Mouse (Mus musculus): ENCODE results near the gene Opn3.

Opn3 gene

GRCm38 (mm10) chr1:175671626-175672025, 20.9 kb downstream of the Opn3 start:
- POLR2A ChIA-PET: interaction anchor here in 1 of 4 experiments (1.2 kb wide), 1 partner anchor 21 kb away, joined by 4 read pairs; the partner anchor contains the start of genes Chml and Opn3
- CTCF ChIA-PET: interaction anchor here in 2 of 4 experiments (0.5 to 0.7 kb wide), 3 partner anchors 82 to 630 kb away, joined by 3 read pairs; no protein-coding TSS in a partner anchor

DNA sequence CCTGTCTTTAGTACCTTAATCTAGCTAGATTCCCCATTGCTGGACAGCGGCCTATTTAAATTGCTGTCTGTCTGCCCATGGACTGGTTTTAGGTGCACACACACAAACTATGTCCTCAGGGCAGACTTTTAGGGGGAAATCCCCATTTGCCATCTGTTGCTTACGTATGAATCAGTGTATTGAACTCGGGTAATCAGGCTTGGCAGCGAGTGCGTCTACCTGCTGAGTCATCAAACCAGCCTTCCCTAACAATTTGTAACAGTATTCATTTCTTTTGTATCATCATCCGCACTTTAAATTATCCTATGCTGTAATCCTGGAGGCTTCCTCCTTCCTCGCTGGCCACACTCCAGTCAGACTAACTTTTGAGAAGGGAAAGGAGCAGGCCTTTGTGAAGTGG, 22.5 kb downstream of the Opn3 start:
- ChIA-PET CTCF (interaction anchor here in 2 of 4 experiments (0.7 to 1.0 kb wide), 3 partner anchors 28 to 539 kb away, joined by 3 to 5 read pairs (median 3); no protein-coding TSS in a partner anchor), POLR2A (interaction anchor here in 1 of 4 experiments (1.3 kb wide), 1 partner anchor 23 kb away, joined by 7 read pairs; the partner anchor contains the start of genes Chml and Opn3)

GRCm38 (mm10) chr1:175669456-175669855, 23.1 kb downstream of the Opn3 start:
- ChIA-PET CTCF (interaction anchor here in 2 of 4 experiments (0.7 to 1.0 kb wide), 4 partner anchors 28 to 539 kb away, joined by 3 to 5 read pairs (median 3); no protein-coding TSS in a partner anchor), POLR2A (interaction anchor here in 2 of 4 experiments (0.5 to 1.3 kb wide), 3 partner anchors 23 to 42 kb away, joined by 3 to 7 read pairs (median 3); partner anchors contain the start of genes Chml (in 1 of the 2) and Opn3 (in 1 of the 2))

GRCm38 (mm10) chr1:175668666-175669405, 23.7 kb downstream of the Opn3 start:
- POLR2A ChIA-PET: interaction anchor here in 2 of 4 experiments (0.5 to 1.3 kb wide), 3 partner anchors 24 to 41 kb away, joined by 3 to 7 read pairs (median 3); partner anchors contain the start of genes Chml (in 1 of the 2) and Opn3 (in 1 of the 2)
- CTCF ChIA-PET: interaction anchor here in 1 of 4 experiments (0.7 to 1.0 kb wide), 3 partner anchors 126 to 540 kb away, joined by 3 to 5 read pairs (median 3); no protein-coding TSS in a partner anchor

DNA sequence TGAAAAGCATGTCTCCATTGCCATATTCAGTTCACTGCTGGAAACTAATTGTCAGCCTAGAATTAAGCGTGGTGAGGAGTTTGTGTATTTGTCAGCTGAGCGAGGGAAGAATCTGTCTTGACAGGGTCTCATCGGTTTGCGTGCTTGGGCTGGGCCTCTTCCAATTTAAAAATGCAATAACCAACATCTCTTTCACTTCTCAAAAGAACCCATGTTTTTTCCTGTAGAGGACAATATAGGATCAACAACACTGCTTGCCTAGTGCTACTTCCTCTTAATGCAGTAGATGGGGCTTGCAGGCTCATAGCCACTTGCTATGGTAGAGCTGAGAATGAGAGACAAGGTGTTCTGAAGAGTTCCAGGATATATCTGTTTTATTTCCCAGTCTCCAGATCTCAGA, 32.7 kb downstream of the Opn3 start:
- ChIA-PET CTCF (no interaction called here), POLR2A (no interaction called here)

DNA sequence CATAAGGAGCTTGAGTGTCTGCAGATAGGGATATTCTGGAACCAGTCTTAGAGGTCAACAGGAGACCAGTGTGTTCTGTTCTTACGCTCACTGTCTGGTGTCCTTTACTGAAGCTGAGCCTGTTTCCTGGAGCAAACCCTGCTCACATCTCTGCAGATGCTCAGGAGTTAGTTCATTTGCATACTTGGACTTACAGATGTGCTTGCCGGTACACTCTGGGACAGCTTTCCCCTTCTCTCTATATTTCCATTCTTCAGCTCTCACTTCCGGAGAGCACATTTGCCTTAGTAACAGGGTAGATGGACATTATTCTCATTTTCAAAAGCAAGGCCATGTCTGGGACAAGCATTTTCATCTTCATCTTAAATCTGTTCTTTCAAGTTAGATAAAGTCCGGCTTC, 44.0 kb downstream of the Opn3 start:
- POLR2A ChIA-PET: no interaction called here
- CTCF ChIA-PET: interaction anchor here in 1 of 4 experiments (0.9 kb wide), 1 partner anchor 330 kb away, joined by 3 read pairs; no protein-coding TSS in a partner anchor

DNA sequence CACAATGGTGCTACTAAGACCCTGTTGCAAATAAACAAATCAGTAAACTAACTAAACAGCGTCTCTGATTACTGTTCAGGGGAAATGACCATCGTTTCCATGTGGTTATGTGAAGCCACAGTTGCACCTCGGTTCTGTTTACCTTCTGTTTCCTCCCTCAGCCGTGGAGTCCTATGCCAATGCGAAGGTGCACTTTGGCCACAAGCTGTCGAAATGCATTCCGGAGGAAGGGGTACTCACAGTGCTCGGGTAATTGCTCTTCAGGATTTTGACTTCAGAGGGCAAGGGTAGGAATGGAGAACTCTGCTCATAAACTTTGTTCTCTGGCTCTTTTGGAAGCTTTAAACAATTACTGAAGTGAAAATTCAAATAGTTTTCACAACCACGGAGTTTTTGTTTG, 45.6 kb downstream of the Opn3 start:
- ChIA-PET POLR2A (interaction anchor here in 1 of 4 experiments (0.9 kb wide), 1 partner anchor 22 kb away, joined by 3 read pairs; the partner anchor contains the start of gene Fh1), CTCF (no interaction called here)

- ChIA-PET POLR2A (no interaction called here), CTCF (no interaction called here)
These were observed 48.9 kb downstream of the Opn3 start for GRCm38 (mm10) chr1:175643496-175644265.

DNA sequence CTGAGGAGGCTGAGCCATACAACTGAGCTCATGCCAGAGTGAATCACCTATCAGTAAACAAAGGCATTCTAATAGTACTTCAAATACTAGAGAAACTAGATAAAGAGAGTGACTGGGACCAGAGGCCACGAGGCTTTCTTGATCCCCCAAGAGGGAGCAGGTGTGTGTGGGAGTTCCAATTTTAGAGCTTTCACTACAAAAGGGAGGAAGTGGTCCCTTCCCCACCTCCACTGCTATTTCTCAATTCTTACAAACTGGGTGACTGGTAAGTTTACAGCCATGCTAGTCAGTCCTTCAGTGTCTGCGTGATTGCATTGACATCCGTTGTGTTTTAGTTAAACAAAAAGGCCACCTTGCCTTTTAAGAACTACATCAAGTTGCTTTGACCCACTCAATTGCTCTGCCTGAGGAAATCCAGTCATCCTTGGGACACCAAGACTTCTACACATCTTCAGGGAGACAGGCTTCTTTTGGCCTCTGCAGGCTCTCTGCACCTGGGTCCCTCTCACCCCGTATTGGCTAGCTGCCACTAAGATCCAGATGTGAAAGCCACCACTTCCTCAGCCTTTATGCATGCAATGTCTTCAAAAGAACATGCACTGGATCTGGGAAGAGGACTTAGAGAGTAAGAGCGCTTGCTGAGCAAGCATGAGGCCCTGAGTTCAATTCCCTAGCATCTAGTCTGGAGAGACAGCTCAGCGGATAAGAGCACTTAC, 52.0 kb downstream of the Opn3 start:
- ChIA-PET POLR2A (interaction anchor here in 1 of 4 experiments (1.6 kb wide), 1 partner anchor 10 kb away, joined by 4 read pairs; no protein-coding TSS in a partner anchor), CTCF (interaction anchor here in 1 of 4 experiments (0.6 kb wide), 1 partner anchor 424 kb away, joined by 4 read pairs; no protein-coding TSS in a partner anchor)

DNA sequence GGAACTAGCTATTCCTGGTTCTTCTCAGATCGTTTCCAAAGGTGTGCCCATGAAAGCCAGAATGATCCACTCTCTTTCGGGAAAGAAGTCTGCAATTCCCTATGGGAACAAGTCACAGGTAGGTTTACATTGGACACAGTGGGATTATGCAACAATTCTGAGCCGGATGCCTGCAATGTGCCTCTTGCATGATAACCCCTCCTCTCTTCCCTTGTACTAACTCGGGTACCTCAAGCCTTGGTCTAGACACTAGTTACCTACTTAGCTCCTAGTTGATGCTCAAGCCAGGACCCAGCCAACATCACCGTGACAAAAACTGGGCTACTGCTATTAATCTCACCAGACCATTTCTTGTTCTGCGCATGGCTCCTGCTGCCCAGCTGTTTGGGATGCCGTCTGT, 53.5 kb downstream of the Opn3 start:
- CTCF ChIA-PET: interaction anchor here in 1 of 4 experiments (0.6 kb wide), 1 partner anchor 187 kb away, joined by 3 read pairs; no protein-coding TSS in a partner anchor
- POLR2A ChIA-PET: interaction anchor here in 1 of 4 experiments (1.6 kb wide), 1 partner anchor 9 kb away, joined by 4 read pairs; no protein-coding TSS in a partner anchor

DNA sequence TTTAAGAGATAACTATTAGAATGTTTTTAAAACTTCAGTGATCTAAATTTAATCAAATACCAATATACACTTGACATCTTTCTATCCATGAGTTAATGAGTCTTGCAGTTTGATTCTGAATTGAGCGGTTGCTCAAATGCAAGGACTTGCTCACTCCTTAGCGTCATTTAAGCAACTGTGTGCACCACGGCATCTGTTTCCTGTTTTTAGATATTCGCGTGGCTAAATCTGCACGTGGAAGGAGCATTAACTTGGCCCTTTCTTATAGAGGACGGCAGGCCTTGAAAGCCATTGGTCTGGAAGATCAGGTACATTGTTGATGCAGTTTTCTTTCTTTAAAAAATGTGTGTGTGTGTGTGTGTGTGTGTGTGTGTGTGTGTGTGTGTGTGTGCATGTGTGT, 54.9 kb downstream of the Opn3 start:
- ChIA-PET POLR2A (no interaction called here), CTCF (no interaction called here)

GRCm38 (mm10) chr1:175632470-175632869, 60.1 kb downstream of the Opn3 start:
- CTCF ChIA-PET: no interaction called here
- POLR2A ChIA-PET: interaction anchor here in 1 of 4 experiments (0.5 kb wide), 1 partner anchor 1054 kb away, joined by 4 read pairs; no protein-coding TSS in a partner anchor

- CTCF ChIA-PET: interaction anchor here in 1 of 4 experiments (0.6 kb wide), 1 partner anchor 68 kb away, joined by 10 read pairs; no protein-coding TSS in a partner anchor
- POLR2A ChIA-PET: no interaction called here
These were observed 60.8 kb downstream of the Opn3 start for GRCm38 (mm10) chr1:175631721-175632221.

GRCm38 (mm10) chr1:175631080-175631479, 61.5 kb downstream of the Opn3 start:
- POLR2A ChIA-PET: interaction anchor here in 1 of 4 experiments (0.9 kb wide), 1 partner anchor 9 kb away, joined by 4 read pairs; no protein-coding TSS in a partner anchor

GRCm38 (mm10) chr1:175630345-175630744, 62.2 kb downstream of the Opn3 start:
- ChIA-PET POLR2A (interaction anchor here in 1 of 4 experiments (0.9 kb wide), 1 partner anchor 10 kb away, joined by 4 read pairs; no protein-coding TSS in a partner anchor), CTCF (no interaction called here)

More at GRCm38 (mm10) chr1:175631080-175631479, 61.5 kb downstream of the Opn3 start:
- CTCF ChIA-PET: no interaction called here

- CTCF ChIA-PET: no interaction called here
- POLR2A ChIA-PET: no interaction called here
These were observed 63.3 kb downstream of the Opn3 start for GRCm38 (mm10) chr1:175629248-175629647.

DNA sequence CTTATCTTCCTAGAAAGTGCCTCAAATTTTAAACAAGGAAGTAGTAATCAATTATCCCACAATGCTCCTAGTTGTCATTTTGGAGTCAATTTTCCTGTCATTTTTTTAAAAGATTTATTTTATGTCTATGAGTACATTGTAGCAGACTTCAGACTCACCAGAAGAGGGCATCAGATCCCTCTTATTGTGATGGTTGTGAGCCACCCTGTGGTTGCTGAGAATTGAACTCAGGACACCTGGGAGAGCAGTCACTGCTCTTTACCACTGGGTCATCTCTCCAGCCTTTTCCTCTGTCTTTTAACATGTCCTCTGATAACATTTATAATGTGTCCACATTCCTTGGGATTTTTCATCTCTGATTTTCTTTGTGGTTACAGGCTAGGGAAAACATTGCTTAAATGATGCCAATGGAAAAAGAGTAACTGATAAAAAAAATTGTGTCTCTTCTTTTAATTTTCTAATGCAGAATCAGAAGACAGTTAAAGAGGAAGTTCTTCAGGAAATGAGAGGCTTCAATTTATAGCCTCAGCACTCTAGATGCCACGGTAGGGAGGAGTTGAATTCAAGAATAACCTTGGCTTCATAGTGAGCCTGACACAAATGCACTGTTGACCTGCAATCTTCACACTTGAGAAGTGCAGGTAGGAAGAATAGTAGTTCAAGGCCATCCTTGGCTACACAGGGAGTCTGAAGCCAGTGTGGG, 66.4 kb downstream of the Opn3 start:
- ChIA-PET POLR2A (interaction anchor here in 3 of 4 experiments (0.6 to 2.2 kb wide), 13 partner anchors 10 to 235 kb away, joined by 3 to 13 read pairs (median 5); partner anchors contain the start of genes Chml (in 2 of the 3) and Opn3 (in 2 of the 3)), CTCF (interaction anchor here (0.6 to 1.4 kb wide), 6 partner anchors 25 to 1088 kb away, joined by 3 to 5 read pairs (median 4); no protein-coding TSS in a partner anchor)
